Mouse (Mus musculus): Measurements from ENCODE around the gene Tmem50a. TPM values are rescaled to one million over a fixed set of nuclear protein-coding genes. Genes with fewer than 3 reads are reported as not detected.
A peak's percentile ranks its signal among the peaks of the same experiment; 100 is the strongest.

Tmem50a gene
- polyA plus RNA-seq, 1 experiment from 2014 or later = 138 TPM

DNA sequence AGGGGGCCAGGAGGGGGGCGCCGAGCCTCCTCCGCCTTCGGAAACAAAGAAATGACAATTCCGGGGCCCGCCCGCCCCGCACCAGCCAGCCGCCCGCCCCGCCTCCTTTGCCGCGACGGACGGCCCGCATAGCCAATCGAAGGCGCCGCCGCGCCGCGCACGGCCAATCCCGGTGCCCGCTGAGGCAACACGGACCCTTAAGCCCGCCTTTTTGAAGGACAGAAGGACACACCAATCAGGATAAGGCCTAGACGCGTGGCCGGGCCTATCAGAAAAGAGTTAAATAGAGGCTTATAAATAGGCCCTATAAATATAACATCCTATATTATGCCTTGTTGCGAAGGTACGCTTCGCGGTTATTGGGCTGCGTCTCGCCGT lies 61.6 kb downstream of the Tmem50a start, which contains the start of gene Maco1:
TSS of gene Maco1 (minus strand) at position 87 of the 378 bp plus-strand sequence.
- H3K9me3 ChIP-seq = no peaks in the 10 kb centered on the region
- under 1% methylated on average over 37 of the region's 38 CpGs for WGBS
- H3K4me3 ChIP-seq (replicated peaks) = peak within 1 kb of the TSS; percentile 100
- H3K27me3 ChIP-seq = peaks cover 28% of the 10 kb centered on the region
- H3K4me1 ChIP-seq = peaks cover 19% of the 10 kb centered on the region
- H3K4me2 ChIP-seq = peak within 1 kb of the TSS; percentile 77
- peak; percentile 98 for ATAC-seq (ENCODE audit: low FRiP score)
- no peaks in the 10 kb centered on the region for H3K36me3 ChIP-seq (replicated peaks)
- peak within 1 kb of the TSS; percentile 96 for H3K27ac ChIP-seq
- peak within 1 kb of the TSS; percentile 100 for H3K9ac ChIP-seq

- H3K4me3 ChIP-seq (replicated peaks) = peak overlapping the region; percentile 100
- peak overlapping the region; percentile 77 for H3K4me2 ChIP-seq
- peak overlapping the region; percentile 100 for H3K9ac ChIP-seq
- no peaks in the 10 kb centered on the region for H3K9me3 ChIP-seq
- H3K4me1 ChIP-seq = peaks cover 22% of the 10 kb centered on the region
- H3K27me3 ChIP-seq = peaks cover 28% of the 10 kb centered on the region
- peak overlapping the region; percentile 96 for H3K27ac ChIP-seq
- under 1% methylated on average over 80 of the region's 106 CpGs for WGBS
- no peaks in the 10 kb centered on the region for H3K36me3 ChIP-seq (replicated peaks)
- ATAC-seq (ENCODE audit: low FRiP score) = peak; percentile 36
Measured at GRCm38 (mm10) chr4:134852438-134853255, 62.2 kb downstream of the Tmem50a start.

DNA sequence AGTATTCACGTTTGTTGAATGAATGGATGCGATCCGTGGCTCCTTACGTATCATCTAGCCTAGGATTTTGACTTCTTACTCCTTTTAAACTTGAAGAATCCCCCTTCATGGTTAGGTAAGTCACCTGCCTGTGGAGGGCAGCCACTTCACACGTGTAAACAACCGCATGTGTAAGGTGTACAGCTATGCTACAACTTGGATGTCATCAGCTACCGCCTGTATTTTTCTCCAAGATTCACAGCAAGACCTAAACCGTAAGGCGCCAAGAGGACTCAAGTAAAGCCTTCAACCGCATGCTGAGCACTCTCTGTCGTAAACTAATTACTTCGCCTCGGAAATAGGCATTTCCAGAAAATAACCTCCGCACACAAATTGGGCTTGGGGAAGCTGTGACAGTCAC lies 62.9 kb downstream of the Tmem50a start:
- H3K4me3 ChIP-seq (replicated peaks) = peak overlapping the region; percentile 100
- no peak overlapping the region for H3K27ac ChIP-seq
- H3K36me3 ChIP-seq (replicated peaks) = no peaks in the 10 kb centered on the region
- WGBS = 12% methylated on average over 14 of the region's 14 CpGs
- H3K4me2 ChIP-seq = peak overlapping the region; percentile 77
- H3K9me3 ChIP-seq = no peaks in the 10 kb centered on the region
- peaks cover 25% of the 10 kb centered on the region for H3K27me3 ChIP-seq
- H3K9ac ChIP-seq = peak overlapping the region; percentile 100
- peaks cover 26% of the 10 kb centered on the region for H3K4me1 ChIP-seq
- ATAC-seq (ENCODE audit: low FRiP score) = no peak

GRCm38 (mm10) chr4:134851236-134851635 lies 63.6 kb downstream of the Tmem50a start:
- H3K4me3 ChIP-seq (replicated peaks) = peak overlapping the region; percentile 100
- peak overlapping the region; percentile 77 for H3K4me2 ChIP-seq
- no peak overlapping the region for H3K27ac ChIP-seq
- no peaks in the 10 kb centered on the region for H3K36me3 ChIP-seq (replicated peaks)
- H3K9me3 ChIP-seq = no peaks in the 10 kb centered on the region
- 24% methylated on average over 2 of the region's 2 CpGs for WGBS
- 0 out of 2 replicates have a peak overlapping the region, but pooled peaks have one; percentile 100 for H3K9ac ChIP-seq
- peaks cover 26% of the 10 kb centered on the region for H3K4me1 ChIP-seq
- no peak for ATAC-seq (ENCODE audit: low FRiP score)
- H3K27me3 ChIP-seq = peaks cover 19% of the 10 kb centered on the region

DNA sequence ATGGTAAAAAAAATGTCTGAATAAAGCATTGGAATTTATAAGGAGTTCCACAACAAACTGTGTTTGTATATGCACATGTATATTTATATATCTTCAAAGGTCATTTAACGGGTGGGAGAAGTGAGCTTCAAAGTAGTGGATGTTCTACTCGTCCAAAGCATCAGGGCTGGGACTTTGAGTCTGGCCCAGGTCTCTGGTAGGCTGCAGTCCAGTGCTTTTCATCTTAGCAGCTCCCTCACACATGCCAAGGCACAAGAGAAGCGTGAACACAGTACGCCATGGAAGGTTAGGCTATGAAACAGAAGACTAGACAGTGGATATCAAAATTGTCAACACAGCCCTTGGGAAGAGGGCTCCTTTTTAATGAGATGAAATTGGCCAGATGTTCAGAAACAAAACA lies 64.3 kb downstream of the Tmem50a start:
- Histone ChIP-seq H3K9me3 (no peaks in the 10 kb centered on the region), H3K27ac (no peak overlapping the region), H3K4me3 (replicated peaks) (no peak overlapping the region; the same call in 1 of the 2 replicates), H3K27me3 (peaks cover 12% of the 10 kb centered on the region), H3K9ac (no peak overlapping the region), H3K4me2 (peak overlapping the region; percentile 23; the same call in 1 of the 2 replicates), H3K4me1 (peaks cover 26% of the 10 kb centered on the region), H3K36me3 (replicated peaks) (no peaks in the 10 kb centered on the region)
- 80% methylated on average over 4 of the region's 4 CpGs for WGBS
- ATAC-seq (ENCODE audit: low FRiP score) = no peak

Other genes starting within 250 kb of the Tmem50a start
- gene Man1c1, start 210.7 kb downstream of the Tmem50a start, polyA plus RNA-seq (2016; fragmentation: Nextera tagmentation; extraction: Ambion mirVana) = 3.5 and 4.0 TPM in 2 replicates
- gene Ldlrap1, start 147.0 kb downstream of the Tmem50a start, polyA plus RNA-seq (2016; fragmentation: Nextera tagmentation; extraction: Ambion mirVana) = 5.1 and 5.9 TPM in 2 replicates
- gene Maco1, start 61.7 kb downstream of the Tmem50a start, polyA plus RNA-seq (2016; fragmentation: Nextera tagmentation; extraction: Ambion mirVana) = 76.8 and 79.9 TPM in 2 replicates
- 6.0 and 7.5 TPM in 2 replicates for gene Rhd, start 50.5 kb downstream of the Tmem50a start, polyA plus RNA-seq (2016; fragmentation: Nextera tagmentation; extraction: Ambion mirVana)
- gene Rsrp1, start 8.6 kb upstream of the Tmem50a start, polyA plus RNA-seq (2016; fragmentation: Nextera tagmentation; extraction: Ambion mirVana) = 478 and 490 TPM in 2 replicates
- gene Syf2, start 15.9 kb upstream of the Tmem50a start, polyA plus RNA-seq (2016; fragmentation: Nextera tagmentation; extraction: Ambion mirVana) = 77.9 and 83.6 TPM in 2 replicates
- 0.05 and 0.09 TPM in 2 replicates for gene Runx3, start 205.6 kb upstream of the Tmem50a start, polyA plus RNA-seq (2016; fragmentation: Nextera tagmentation; extraction: Ambion mirVana)